Mouse (Mus musculus): ENCODE results near the gene S100a1. TPM values are rescaled to one million over a fixed set of nuclear protein-coding genes. Genes with fewer than 3 reads are reported as not detected.

S100a1 gene
- total RNA-seq, 2 experiments from 2014 or later, result 92.6 to 106 TPM

DNA sequence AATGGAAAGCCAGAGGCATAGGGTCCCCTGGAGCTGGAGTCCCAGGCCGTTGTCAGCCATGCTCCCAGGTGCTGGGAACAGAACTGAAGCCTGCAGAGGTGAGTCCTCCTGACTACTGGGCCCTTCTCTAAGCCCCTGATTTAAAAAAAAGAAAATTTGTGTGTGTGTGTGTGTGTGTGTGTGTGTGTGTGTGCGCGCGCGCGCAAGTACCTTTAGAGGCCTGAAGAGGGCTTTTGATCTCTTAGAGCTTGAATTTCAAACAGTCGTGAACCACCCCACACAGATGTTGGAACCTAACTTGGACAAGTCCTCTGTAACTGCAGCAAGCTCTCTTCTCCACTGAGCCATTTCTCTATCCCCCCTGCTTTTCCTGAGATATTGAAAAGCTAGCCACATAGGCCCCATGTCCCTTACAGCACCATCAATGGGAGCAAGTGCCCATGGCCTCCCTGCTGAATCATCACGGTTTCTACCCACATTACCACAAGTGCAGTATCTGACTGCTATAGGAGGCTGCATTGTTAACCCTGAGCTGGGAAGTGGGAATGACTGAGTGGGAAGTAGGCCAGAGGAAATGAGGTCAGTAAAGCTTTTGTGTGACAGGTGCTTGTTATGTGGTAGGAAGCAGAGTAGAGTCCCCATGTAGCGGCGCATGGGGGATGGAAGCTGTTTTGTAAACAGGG lies 46.4 kb downstream of the S100a1 start:
- no peak for DNase-seq (ENCODE audit: extremely low spot score in 1 of 2, low spot score in 1 of 2)

DNA sequence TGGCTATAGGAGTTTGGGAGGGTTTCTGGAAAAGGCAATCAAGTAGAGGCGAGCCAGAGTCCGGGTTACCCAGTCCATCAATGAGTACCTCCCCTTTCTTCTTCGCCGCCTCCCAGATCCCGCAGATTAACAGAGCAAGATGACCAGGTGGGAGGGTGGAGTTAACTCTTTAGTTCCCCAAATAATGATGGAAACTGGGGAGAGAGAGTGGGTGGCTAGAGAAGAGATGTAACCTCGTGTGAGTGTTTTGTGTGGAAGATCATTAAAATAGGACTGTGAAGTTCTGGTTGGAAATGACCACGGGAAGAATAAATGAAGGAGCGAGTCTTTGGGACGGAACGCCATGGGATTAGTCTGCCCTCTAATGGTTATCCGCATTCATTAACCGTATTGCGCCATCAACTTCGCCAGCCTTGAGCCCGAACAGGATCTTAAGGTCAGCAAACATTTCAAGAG lies 47.9 kb downstream of the S100a1 start:
- DNase-seq (ENCODE audit: extremely low spot score in 1 of 2, low spot score in 1 of 2), result peak in 1 of 2 experiments; percentile 46

DNA sequence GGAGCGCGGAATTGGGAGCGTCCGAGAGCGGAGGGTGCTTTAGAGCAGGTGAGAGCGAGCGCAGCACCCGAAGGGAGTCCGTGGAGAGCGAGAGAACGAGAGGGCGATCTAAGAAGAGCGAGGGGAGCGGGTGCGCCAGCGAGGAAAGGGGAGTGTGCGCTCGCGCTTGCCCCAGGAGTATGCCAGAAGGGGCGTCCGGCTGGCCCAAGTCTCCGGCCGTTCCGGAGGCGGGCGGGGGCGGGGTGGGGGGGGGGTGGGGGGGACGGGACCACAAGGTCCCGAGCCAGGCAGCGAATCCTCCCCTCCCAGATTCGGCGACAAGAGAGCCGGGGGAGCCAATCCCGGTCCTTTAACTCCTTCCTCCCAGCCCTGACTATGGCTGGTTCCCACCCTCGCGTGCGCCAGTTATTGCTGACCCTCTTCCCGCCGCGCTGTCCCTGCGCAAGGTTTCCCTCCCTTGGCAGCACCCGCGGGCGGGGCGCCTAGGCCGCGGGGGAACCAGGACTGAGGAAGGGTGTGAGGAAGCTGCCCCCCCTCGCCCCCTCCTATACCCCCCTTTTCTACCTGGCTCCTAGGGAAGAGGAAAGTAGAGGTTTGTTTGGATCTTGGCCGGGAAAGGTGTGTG lies 48.4 kb downstream of the S100a1 start, which contains the start of gene Npr1:
Npr1 (minus strand) TSS at position 181 of the 625 bp plus-strand sequence.
- no peak for DNase-seq (ENCODE audit: extremely low spot score in 1 of 2, low spot score in 1 of 2)

DNA sequence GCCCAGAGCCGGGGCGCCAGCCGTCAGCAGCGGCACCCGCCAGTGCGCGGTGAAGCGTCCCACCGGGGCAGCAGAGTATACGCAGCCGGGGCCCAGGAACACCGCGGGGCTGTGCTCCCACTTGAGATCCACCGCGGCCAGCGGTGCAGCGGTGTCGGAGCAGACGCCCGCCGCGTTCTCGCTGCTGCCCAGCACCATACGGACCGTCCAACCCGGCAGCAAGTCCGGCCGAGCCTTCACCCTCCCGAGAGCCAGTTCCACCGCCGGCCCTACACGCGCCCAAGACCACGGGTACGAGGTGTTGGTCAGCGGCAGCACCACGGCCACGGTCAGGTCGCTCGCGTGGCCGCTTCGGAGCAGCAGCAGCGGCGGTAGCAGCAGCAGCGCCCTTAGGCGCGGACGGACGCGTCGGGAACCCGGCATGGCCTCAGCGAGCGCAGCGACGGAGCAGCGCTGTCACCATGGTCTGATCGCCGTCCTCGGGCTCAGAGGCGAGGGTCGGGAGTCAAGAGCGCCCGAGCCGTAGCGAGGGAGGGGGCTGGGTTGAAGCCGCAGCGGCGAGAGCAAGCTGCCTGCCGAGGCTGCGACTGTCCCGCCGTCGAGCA lies 49.0 kb downstream of the S100a1 start:
- no peak for DNase-seq (ENCODE audit: extremely low spot score in 1 of 2, low spot score in 1 of 2)

DNA sequence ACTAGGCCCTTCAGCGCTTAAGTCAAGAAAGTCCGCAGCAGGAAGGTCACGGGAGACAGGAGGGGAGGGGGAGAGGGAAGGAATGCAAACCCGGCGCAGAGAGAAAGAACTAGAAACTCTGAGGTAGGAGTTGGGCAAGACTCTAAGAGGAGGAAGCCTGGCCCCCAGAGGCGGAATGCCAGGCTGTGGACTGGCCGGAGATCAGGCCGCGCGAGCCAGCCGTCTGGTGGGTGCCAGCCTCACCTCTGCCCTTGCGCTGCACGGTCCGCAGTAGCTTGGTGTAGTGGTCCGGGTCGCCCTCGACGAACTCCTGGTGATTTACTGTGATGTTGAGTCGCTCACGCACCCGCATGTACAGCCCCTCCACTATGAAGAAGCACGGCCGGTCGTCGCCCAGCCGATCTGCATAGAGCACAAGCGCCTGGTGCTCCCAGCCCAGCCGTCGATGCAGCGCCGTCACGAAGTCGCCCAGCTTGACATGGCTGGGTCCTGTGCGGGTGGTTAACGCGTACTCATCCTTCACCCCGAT lies 49.6 kb downstream of the S100a1 start:
- no peak for DNase-seq (ENCODE audit: extremely low spot score in 1 of 2, low spot score in 1 of 2)

DNA sequence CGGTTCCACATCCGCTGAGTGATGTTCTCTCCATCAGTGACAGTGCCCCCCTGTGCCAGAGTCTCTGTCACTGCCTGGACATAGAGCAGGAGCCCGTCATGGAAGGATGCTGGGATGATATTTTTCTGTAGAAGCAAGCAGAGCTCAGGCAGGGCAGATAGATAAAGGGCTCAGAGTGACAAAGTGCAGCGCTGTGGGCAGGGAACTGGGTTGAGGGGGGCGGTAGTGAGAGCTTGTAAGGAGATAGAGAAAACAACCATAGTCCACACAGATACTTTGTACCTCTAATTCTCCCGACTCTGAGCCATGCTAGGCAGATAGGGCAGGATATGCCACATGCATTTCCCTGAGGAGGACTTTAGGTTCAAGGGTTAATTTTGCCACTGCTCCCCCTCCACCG lies 51.6 kb downstream of the S100a1 start:
- DNase-seq (ENCODE audit: extremely low spot score in 1 of 2, low spot score in 1 of 2), result no peak

DNA sequence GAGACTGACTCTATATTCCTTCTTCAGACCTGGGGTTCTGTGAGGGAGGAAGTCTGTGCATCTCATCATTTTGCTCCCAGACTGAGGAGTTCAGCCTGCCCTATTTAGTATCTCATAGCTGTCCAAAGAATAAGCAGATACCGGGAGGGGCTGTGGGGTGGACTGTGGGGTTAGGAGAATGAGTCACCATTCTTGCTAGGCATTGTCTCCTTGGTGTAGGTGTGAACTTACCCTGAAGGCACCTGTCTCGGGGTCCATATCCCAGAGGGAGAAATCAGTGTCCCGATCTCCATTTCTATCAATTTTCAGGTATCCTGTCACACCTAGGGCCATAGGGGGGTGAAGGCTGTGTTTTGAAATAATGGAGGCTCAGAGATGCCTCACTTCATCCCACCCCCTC lies 52.3 kb downstream of the S100a1 start:
- DNase-seq (ENCODE audit: extremely low spot score in 1 of 2, low spot score in 1 of 2), result no peak

Other genes starting within 250 kb of the S100a1 start
- gene Dennd4b, start 249.2 kb downstream of the S100a1 start, total RNA-seq (2021), result 10 to 100 TPM; 31.6 to 34.1 TPM
- gene Gatad2b, start 221.2 kb downstream of the S100a1 start, total RNA-seq (2021), result 100 to 1,000 TPM in 1 of 2 experiments, 10 to 100 TPM in 1; 90.0 to 112 TPM
- 10 to 100 TPM; 13.7 to 17.1 TPM for gene Slc27a3, start 124.5 kb downstream of the S100a1 start, total RNA-seq (2021)
- gene Ints3, start 80.8 kb downstream of the S100a1 start, total RNA-seq (2021), result 10 to 100 TPM; 69.1 to 70.6 TPM
- 1 to 10 TPM; 4.7 to 5.0 TPM for gene Npr1, start 48.5 kb downstream of the S100a1 start, total RNA-seq (2021)
- 10 to 100 TPM; 81.2 to 87.4 TPM for gene Ilf2, start 38.3 kb downstream of the S100a1 start, total RNA-seq (2021)
- gene Snapin, start 23.4 kb downstream of the S100a1 start, total RNA-seq (2021), result 10 to 100 TPM; 49.8 to 53.4 TPM
- 100 to 1,000 TPM; 159 to 166 TPM for gene Chtop, start 4.9 kb downstream of the S100a1 start, total RNA-seq (2021)
- gene S100a13, start within 50 bp of the S100a1 start, total RNA-seq (2021), result 10 to 100 TPM; 22.6 to 27.6 TPM
- under 1 TPM; 0.39 to 0.42 TPM for gene S100a14, start 12.5 kb upstream of the S100a1 start, total RNA-seq (2021)
- 100 to 1,000 TPM; 101 to 107 TPM for gene S100a16, start 22.9 kb upstream of the S100a1 start, total RNA-seq (2021)
- 1 to 10 TPM; 1.9 to 2.1 TPM for gene S100a3, start 46.2 kb upstream of the S100a1 start, total RNA-seq (2021)
- not detected for gene S100a2, start 75.9 kb upstream of the S100a1 start, total RNA-seq (2021)
- not detected for gene Gm42674, start 87.5 kb upstream of the S100a1 start, total RNA-seq (2021)
- 1 to 10 TPM; 4.1 to 6.5 TPM for gene S100a4, start 89.4 kb upstream of the S100a1 start, total RNA-seq (2021)
- not detected for gene S100a5, start 94.1 kb upstream of the S100a1 start, total RNA-seq (2021)
- 10 to 100 TPM; 23.1 to 24.9 TPM for gene S100a6, start 98.5 kb upstream of the S100a1 start, total RNA-seq (2021)
- under 1 TPM; 0.20 to 0.28 TPM for gene S100a7a, start 139.6 kb upstream of the S100a1 start, total RNA-seq (2021)
- not detected for gene S100a8, start 154.6 kb upstream of the S100a1 start, total RNA-seq (2021)
- not detected for gene S100a9, start 181.3 kb upstream of the S100a1 start, total RNA-seq (2021)
- not detected for gene Pglyrp4, start 212.5 kb upstream of the S100a1 start, total RNA-seq (2021)

Measured in layer of hippocampus, postnatal 25 days (tissue).